Mouse (Mus musculus): ENCODE results near the gene Tprgl.

Tprgl gene

DNA sequence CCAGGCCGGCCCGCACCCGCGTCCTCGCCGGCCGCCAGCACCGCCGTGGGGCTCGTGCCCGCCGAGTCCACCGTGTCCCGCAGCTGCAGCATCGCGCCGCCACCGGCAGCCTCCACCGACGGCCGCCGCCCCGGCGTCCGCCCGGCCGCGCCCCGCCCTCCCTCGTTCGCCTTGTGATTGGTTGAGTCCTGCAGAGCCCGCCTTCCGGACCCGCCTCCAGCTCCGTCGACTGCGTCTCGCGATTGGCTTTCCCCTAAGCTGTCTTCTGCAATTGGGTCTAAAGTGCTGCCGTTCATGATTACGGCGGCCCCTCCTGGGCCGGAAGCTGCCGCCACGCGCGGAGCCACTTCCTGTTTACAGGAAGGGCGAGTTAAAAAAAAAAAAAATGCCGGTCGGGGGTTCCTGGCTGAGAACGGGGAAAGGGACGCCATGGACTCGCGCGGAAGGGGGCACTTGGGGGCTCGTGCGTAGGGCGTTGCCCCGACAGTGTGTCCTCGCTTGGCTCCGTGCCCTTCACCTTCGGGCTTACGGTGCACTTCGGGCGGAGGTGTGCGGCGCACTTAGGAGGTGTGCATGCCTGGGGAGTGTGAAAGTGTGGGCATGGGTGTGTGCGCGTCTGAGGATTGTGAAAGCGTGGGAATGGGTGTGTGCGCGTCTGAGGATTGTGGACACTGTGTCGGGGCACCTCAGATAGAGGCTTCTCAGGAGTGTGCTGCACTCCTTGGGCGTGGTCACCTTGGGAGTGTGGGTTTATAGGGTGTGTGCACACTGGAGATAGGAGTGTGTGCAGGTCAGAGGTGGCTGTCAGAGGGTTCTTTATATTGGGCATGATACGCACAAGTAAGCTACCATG, at the start of gene Tprgl:
Tprgl (minus strand) TSS at position 129 of the 853 bp plus-strand sequence.
- in situ Hi-C loops (cut with MboI; ENCODE audit: low pct_unique_long_range_greater_than_20kb in 1 of 2, low sequenced_read_pairs in 2 of 2, unreplicated experiment in 1 of 2): no loop called here

GRCm38 (mm10) chr4:154209825-154210224, 49.4 kb upstream of the Tprgl start:
- in situ Hi-C loops (cut with MboI; ENCODE audit: low pct_unique_long_range_greater_than_20kb in 1 of 2, low sequenced_read_pairs in 2 of 2, unreplicated experiment in 1 of 2): loop anchor here in 1 of 2 experiments (5.0 kb wide), 1 partner anchor 43 kb away; no protein-coding TSS in a partner anchor

DNA sequence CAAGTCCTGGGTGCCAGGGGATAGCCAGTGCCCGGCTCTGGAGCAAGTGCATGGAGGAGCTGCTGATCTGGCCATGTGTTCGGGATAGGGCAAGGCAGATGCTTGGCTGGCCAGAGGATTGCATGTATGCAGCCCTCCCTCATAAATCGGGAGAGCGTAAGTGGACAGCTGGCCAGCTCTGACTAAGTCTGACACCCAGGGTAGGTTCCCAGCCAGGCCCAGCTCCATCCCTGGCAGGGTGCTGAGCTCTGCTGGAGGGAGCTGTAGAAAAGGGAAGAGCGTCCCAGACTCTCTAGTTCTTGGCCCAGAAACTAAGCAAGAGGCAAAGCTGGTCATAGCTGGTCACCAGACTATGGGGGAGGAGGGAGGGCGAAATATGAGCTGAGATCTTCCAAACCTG, 48.6 kb upstream of the Tprgl start:
- in situ Hi-C loops (cut with MboI; ENCODE audit: low pct_unique_long_range_greater_than_20kb in 1 of 2, low sequenced_read_pairs in 2 of 2, unreplicated experiment in 1 of 2): loop anchor here in 1 of 2 experiments (5.0 kb wide), 1 partner anchor 42 kb away; no protein-coding TSS in a partner anchor

GRCm38 (mm10) chr4:154207261-154207660, 46.8 kb upstream of the Tprgl start:
- in situ Hi-C loops (cut with MboI; ENCODE audit: low pct_unique_long_range_greater_than_20kb in 1 of 2, low sequenced_read_pairs in 2 of 2, unreplicated experiment in 1 of 2): loop anchor here in 1 of 2 experiments (5.0 kb wide), 1 partner anchor 40 kb away; no protein-coding TSS in a partner anchor

GRCm38 (mm10) chr4:154205392-154205791, 44.9 kb upstream of the Tprgl start:
- in situ Hi-C loops (cut with MboI; ENCODE audit: low pct_unique_long_range_greater_than_20kb in 1 of 2, low sequenced_read_pairs in 2 of 2, unreplicated experiment in 1 of 2): loop anchor here in 1 of 2 experiments (5.0 kb wide), 1 partner anchor 38 kb away; no protein-coding TSS in a partner anchor

GRCm38 (mm10) chr4:154204532-154204931, 44.1 kb upstream of the Tprgl start:
- in situ Hi-C loops (cut with MboI; ENCODE audit: low pct_unique_long_range_greater_than_20kb in 1 of 2, low sequenced_read_pairs in 2 of 2, unreplicated experiment in 1 of 2): no loop called here

DNA sequence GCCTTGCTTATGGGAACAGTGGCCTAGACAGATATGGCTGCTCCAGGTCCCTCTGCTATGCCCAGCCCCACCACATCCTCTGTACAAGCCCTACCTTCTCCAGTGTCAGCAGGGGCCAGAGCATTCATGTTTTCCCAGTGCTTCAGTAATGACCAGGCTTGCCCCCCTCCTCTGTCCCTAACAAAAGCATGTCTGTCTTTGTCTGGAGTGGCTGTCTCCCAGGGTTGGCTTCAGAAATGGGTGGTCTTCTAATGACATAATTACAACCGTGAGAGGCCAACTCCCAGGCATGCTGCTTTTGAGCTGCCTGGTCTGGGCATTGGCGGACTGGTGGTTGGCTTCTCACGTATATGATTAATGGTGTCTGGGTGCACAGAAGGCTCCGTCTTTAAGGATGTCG, 41.0 kb upstream of the Tprgl start:
- in situ Hi-C loops (cut with MboI; ENCODE audit: low pct_unique_long_range_greater_than_20kb in 1 of 2, low sequenced_read_pairs in 2 of 2, unreplicated experiment in 1 of 2): no loop called here

DNA sequence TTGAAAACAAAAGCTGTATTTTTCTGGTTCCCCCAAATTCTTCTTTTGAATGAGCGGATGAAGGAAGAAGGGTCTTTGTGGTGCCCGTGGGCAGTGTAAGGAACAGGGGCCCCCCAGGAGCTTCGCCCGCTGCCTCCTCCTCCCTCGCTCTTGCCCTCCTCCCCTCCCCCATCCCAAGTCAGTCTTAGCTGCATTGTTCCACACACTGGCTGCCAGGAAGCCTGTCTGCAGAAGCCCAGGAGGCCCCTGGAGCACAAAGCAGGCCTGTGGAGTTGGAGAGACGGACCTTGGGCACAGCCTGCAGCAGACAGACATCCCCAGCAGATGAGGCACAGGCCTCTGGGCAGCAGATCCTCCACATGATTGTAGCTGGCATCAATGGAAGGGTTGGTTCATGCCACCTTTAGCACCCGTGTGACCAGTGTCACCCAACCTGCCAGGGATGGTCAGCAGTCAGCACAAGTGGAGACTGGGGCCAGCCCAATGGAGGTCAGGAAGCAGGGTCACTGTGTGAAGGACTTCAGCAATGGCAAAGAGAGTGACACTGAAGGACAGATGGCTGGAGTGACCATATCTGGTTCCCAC, 38.0 kb upstream of the Tprgl start:
- in situ Hi-C loops (cut with MboI; ENCODE audit: low pct_unique_long_range_greater_than_20kb in 1 of 2, low sequenced_read_pairs in 2 of 2, unreplicated experiment in 1 of 2): no loop called here

- in situ Hi-C loops (cut with MboI; ENCODE audit: low pct_unique_long_range_greater_than_20kb in 1 of 2, low sequenced_read_pairs in 2 of 2, unreplicated experiment in 1 of 2): no loop called here
Observed at GRCm38 (mm10) chr4:154197961-154198360, 37.5 kb upstream of the Tprgl start.

DNA sequence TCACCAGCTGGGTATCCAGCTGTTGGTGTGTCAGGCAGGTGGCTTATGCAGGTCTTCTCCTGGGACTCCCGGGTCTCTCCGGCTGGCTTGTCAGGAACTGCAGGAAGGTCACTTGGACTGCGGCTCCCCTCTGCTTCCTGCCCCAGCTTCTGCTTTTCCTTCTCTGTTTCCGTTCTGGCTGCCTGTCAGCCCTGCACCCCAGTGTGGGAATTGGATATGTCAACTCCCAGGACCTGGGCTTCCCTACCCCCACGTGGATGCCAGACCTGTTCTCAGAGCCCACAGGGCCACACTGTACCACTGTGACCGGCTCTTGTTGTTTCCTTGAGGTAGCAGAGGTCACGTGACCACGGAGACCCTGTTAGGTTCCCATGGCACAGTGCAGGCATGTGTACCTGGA, 28.5 kb upstream of the Tprgl start:
- in situ Hi-C loops (cut with MboI; ENCODE audit: low pct_unique_long_range_greater_than_20kb in 1 of 2, low sequenced_read_pairs in 2 of 2, unreplicated experiment in 1 of 2): no loop called here

GRCm38 (mm10) chr4:154186002-154186537, 25.6 kb upstream of the Tprgl start:
- in situ Hi-C loops (cut with MboI; ENCODE audit: low pct_unique_long_range_greater_than_20kb in 1 of 2, low sequenced_read_pairs in 2 of 2, unreplicated experiment in 1 of 2): no loop called here

GRCm38 (mm10) chr4:154185001-154185400, 24.5 kb upstream of the Tprgl start:
- in situ Hi-C loops (cut with MboI; ENCODE audit: low pct_unique_long_range_greater_than_20kb in 1 of 2, low sequenced_read_pairs in 2 of 2, unreplicated experiment in 1 of 2): no loop called here

- in situ Hi-C loops (cut with MboI; ENCODE audit: low pct_unique_long_range_greater_than_20kb in 1 of 2, low sequenced_read_pairs in 2 of 2, unreplicated experiment in 1 of 2): no loop called here
Observed at GRCm38 (mm10) chr4:154183566-154183965, 23.1 kb upstream of the Tprgl start.

DNA sequence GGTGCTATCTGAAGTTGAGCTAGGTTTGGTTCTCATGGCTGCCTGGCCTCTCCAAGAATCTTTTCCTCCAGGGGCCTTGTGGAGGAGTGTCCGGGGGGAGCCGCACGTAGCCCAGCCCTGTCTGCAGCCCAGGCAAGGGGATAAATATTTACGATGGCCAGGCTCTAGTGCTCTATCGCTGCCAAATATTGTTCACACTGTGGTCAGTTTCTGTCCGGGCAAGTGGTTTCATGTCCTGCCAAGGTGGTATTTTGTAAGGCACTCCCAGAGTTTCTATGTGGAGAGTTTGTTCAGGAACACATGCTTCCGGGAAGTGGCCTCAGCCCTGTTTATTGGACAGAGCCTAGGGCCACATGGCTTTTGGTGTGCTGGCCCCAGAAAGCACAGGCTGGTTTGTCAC, 20.5 kb upstream of the Tprgl start:
- in situ Hi-C loops (cut with MboI; ENCODE audit: low pct_unique_long_range_greater_than_20kb in 1 of 2, low sequenced_read_pairs in 2 of 2, unreplicated experiment in 1 of 2): no loop called here

GRCm38 (mm10) chr4:154177257-154177656, 16.8 kb upstream of the Tprgl start:
- in situ Hi-C loops (cut with MboI; ENCODE audit: low pct_unique_long_range_greater_than_20kb in 1 of 2, low sequenced_read_pairs in 2 of 2, unreplicated experiment in 1 of 2): no loop called here

- in situ Hi-C loops (cut with MboI; ENCODE audit: low pct_unique_long_range_greater_than_20kb in 1 of 2, low sequenced_read_pairs in 2 of 2, unreplicated experiment in 1 of 2): no loop called here
Observed at GRCm38 (mm10) chr4:154171931-154172604, 11.6 kb upstream of the Tprgl start.

- in situ Hi-C loops (cut with MboI; ENCODE audit: low pct_unique_long_range_greater_than_20kb in 1 of 2, low sequenced_read_pairs in 2 of 2, unreplicated experiment in 1 of 2): no loop called here
Observed at GRCm38 (mm10) chr4:154171151-154171930, 10.9 kb upstream of the Tprgl start.

- in situ Hi-C loops (cut with MboI; ENCODE audit: low pct_unique_long_range_greater_than_20kb in 1 of 2, low sequenced_read_pairs in 2 of 2, unreplicated experiment in 1 of 2): no loop called here
Observed at GRCm38 (mm10) chr4:154170506-154171150, 10.2 kb upstream of the Tprgl start, which contains the start of gene Megf6. Megf6 (plus strand) TSS chr4:154170730.

Data from mouse embryonic stem cell (cell line).